Mouse (Mus musculus): ENCODE results near the gene Ddx39b.

Ddx39b gene

GRCm38 (mm10) chr17:35263523-35263883, 22.0 kb downstream of the Ddx39b start:
- peak; percentile 94 for DNase-seq

GRCm38 (mm10) chr17:35267399-35268086, 26.0 kb downstream of the Ddx39b start:
- DNase-seq: peak; percentile 87

DNA sequence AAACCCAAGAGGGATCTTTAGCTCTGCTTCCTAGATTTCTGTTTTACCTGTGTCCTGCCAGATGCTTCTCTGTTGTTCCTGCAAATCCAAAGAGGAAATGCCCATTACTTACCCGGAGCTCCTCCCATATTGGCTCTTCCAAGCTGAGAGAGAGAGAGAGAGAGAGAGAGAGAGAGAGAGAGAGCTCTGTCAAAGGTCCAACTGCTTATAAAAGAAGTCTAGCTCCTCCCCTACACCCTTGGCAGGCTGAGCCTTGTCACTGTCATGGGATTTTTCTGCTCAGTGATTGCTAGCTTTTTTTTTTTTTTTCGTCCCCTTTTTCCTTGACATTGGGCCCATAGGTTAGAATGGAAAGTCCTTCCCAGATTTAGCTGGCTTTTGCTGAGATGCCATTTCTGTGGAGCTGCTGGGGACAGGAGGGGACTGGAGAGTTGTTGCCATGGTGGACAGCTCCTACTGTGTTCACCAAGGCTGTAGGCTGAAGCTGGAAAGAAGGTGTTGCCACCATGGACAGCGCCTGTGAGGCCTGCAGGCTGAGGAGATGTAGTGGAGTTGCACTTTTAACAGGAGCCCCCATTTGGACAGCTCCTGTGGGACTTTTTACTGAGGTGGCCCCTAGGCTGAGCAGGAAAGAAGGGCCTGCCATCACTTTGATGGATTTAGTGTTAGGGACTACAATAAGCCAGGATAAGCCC, 28.3 kb downstream of the Ddx39b start:
- peak; percentile 89 for DNase-seq

GRCm38 (mm10) chr17:35272249-35272648, 30.7 kb downstream of the Ddx39b start:
- peak; percentile 86 for DNase-seq

DNA sequence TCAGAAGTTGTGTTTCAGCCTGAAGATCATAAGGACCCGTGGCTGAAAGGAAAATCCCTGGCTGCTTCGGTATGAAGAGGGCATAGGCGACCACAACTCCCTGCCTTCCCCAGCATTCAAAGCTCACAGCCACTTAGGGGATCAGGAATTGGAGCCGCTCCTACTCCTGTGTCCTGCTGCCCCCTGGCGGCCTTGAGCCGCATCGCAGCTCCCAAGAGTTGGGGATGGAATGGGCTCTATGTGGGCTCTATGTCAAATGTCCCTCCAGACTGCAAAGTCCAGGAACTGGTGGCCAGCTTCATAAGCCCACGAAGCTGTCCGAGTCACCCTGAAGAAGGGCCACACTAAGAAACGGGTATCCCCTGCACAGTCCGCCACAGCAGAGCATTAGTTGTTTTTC, 33.2 kb downstream of the Ddx39b start:
- peak; percentile 98 for DNase-seq

DNA sequence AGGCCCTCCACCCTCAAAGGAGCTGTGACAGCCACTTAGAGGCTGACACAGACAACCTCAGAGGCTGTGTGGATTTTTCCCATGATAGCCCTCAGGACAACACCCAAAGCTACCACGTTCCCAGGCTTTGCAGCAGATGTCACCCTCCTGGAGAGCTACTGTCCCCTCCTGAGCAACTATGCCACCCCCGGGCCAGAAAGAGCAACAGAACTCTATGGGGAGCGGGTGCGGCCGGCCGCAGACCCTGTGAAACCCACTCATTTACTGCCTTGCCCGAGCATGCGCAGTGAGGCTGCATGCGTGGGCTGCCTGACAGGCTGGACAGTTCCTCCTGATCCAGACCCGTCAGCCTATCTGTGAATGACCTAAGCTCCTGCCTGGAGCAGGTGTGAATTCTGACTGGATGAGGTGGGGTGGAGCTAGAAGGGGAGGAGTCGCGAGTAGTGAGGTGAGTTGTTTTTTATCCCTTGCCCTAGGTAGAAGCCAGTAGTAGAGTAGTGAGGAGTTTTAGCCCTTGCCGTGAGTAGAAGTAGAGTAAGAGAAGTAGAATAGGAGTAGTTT, 34.8 kb downstream of the Ddx39b start:
- DNase-seq: peak; percentile 88

- peak; percentile 84 for DNase-seq
Measured at GRCm38 (mm10) chr17:35278049-35278448, 36.5 kb downstream of the Ddx39b start.

GRCm38 (mm10) chr17:35278957-35279688, 37.6 kb downstream of the Ddx39b start:
- DNase-seq: peak; percentile 89

DNA sequence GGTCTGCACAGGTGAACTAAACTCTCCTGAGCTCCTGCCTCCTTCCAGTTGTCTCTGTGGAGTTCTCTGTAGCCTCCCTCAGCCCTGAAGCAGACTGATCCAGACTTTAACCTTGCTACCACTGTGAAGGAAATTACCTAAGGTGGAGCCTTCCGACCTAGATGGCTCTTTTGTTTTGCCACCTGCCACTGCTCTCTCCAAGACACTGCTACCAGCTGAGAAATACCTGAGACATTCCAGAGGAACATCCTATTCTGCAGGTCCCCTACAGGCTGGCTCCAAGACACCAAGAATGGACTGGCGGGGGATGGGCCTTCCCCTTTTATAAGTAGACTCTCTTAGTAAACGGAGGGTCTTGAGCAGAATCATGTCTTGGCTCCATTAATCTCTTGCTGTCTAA, 38.7 kb downstream of the Ddx39b start:
- DNase-seq: no peak

GRCm38 (mm10) chr17:35285431-35285830, 43.9 kb downstream of the Ddx39b start:
- DNase-seq: peak; percentile 79

DNA sequence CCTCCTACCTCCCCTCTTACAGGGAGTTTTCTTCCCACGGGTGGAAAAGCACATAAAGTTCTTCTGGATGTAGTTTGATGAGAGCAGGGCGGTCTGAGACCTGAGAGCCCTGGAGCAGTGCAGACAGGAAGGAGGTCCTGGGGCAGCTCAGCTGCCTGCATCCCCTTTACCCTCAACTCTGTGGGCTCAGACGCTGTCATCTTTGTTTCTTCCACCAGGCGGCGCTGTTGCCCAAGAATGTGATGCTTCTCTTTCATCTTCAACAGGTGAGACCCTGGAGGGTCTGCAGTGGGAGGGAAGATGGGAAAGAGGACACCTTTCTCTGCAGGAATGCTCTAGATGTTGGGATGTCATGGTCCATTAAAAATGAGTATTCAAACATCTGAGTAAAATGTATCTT, 54.2 kb downstream of the Ddx39b start:
- peak; percentile 94 for DNase-seq

- DNase-seq: peak; percentile 75
Measured at GRCm38 (mm10) chr17:35300261-35300945, 58.9 kb downstream of the Ddx39b start.

- DNase-seq: peak; percentile 98
Measured at GRCm38 (mm10) chr17:35301645-35302258, 60.2 kb downstream of the Ddx39b start.

GRCm38 (mm10) chr17:35303271-35303670, 61.7 kb downstream of the Ddx39b start:
- peak; percentile 64 for DNase-seq
